ENCODE assay signal across 11 mouse cellular contexts in the genomic region with DNA sequence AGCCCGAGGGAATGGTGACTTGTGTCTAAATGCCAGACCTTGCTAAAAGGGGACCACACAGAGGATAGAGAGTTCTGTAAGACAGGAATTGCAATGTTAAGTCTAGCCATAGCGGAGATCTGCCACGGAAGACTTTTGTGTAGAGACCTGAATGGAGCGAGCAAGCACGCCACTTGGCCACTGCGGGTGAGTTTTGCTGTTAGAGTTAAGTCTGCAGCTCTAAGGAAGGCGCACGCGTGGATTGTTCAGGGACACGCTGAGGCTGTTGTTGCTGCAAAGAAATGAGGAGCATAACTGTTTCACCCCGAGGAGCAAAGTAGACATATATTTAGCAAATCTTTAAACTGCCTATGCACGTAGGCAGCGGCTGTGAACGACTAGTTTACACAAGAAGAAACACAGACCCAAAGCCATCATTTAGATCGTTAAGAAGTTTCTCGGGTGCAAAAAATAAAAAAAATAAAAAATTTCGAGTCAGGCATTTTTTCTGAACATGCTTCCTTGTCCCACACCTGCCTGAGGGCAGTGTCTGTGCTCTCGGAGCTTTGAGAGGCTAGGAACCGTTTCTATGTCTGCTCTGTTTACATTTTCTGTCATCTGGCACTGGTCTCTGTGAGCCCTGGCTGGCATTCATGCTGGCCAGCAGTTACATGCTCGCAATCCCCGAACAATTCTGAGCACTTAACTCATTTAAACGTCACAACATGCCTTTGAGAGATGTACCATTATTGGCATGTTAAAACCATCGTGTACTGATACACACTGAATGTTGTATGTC. TPM values are rescaled to one million over a fixed set of nuclear protein-coding genes. Genes with fewer than 3 reads are reported as not detected.
A peak's percentile ranks its signal among the peaks of the same experiment; 100 is the strongest.
DNase-seq lines count a peak whose midpoint lies in the region; ATAC-seq and TF ChIP-seq lines count a peak whose summit lies in the region.
"Had no signal": no experiment of that assay in that cellular context is flagged by ENCODE, and none has a peak within 500 bp of the region (broad histone marks: within the 10 kb centered on the region; RNA-seq: fewer than 3 reads in every experiment).

No protein-coding gene starts in this region.

- WGBS in liver, adult 2 months, result 56% methylated on average over 23 of the region's 23 CpGs

- peak; percentile 19 to 21 for DNase-seq in cerebellum, postnatal 25 days
- no peak for DNase-seq in cerebellum, adult 11-12 months
- peak; percentile 62 for DNase-seq in liver, adult 2 months (ENCODE audit: extremely low read depth, low read depth, low spot score)
- no peak for DNase-seq in liver
- peak; percentile 8 for DNase-seq in kidney, adult 9 months
- peak; percentile 18 for DNase-seq in lung, postnatal 25 days (ENCODE audit: low spot score)
- DNase-seq in adrenal gland, adult 8-10 months, result no peak
- DNase-seq: liver, embryonic 13.5 days had no signal

- no peak for ATAC-seq in cerebellum, adult (ENCODE audit: insufficient number of reproducible peaks, low FRiP score, low TSS enrichment)
- ATAC-seq: Patski had no signal

- peaks cover 2% of the 10 kb centered on the region; the same call in 1 of the 2 replicates for H3K4me1 ChIP-seq in liver, adult 2 months (ENCODE audit: control insufficient read depth, insufficient read depth, low read length)
- H3K4me1 ChIP-seq: hindbrain, embryonic 10.5 days; liver, embryonic 13.5 days had no signal

- no peak for TF ChIP-seq CTCF in liver, adult 2 months (IDR thresholded peaks at IDR 0.05; ENCODE audit: low read depth, low read length)

- no peaks in the 10 kb centered on the region for H3K36me3 ChIP-seq in liver, adult 2 months (ENCODE audit: control insufficient read depth, insufficient read depth, low read length)
- H3K36me3 ChIP-seq: hindbrain, embryonic 10.5 days; liver, embryonic 13.5 days had no signal

- no peaks in the 10 kb centered on the region for H3K79me2 ChIP-seq in liver, adult 2 months (ENCODE audit: control insufficient read depth, insufficient read depth, low read length)

- TF ChIP-seq POLR2A in liver, adult 2 months (IDR thresholded peaks at IDR 0.05; ENCODE audit: extremely low read depth, insufficient read depth, low read length), result no peak

- H3K27ac ChIP-seq in liver, adult 2 months (replicated peaks; ENCODE audit: insufficient read depth, low read depth, low read length), result no peak overlapping the region
- H3K27ac ChIP-seq: hindbrain, embryonic 10.5 days; liver, embryonic 13.5 days had no signal

- no peak overlapping the region for H3K9ac ChIP-seq in liver, adult 2 months (ENCODE audit: low read depth, low read length)
- H3K9ac ChIP-seq: liver, embryonic 13.5 days had no signal

- H3K27me3 ChIP-seq in liver, adult 2 months (ENCODE audit: control insufficient read depth, insufficient read depth, low read length), result no peaks in the 10 kb centered on the region
- H3K27me3 ChIP-seq: liver, embryonic 13.5 days; Patski had no signal

- no peak overlapping the region for H3K4me3 ChIP-seq in liver, adult 2 months (ENCODE audit: insufficient read depth, low read depth, low read length)
- H3K4me3 ChIP-seq: hindbrain, embryonic 10.5 days; liver, embryonic 13.5 days had no signal

RNA-seq across cellular contexts. Expression of gene Gsk3b, which starts 40.8 kb away (rescaled TPM):
- 11.8 and 13.4 TPM in 2 replicates for total RNA-seq in liver, adult 2 months (2014; rRNA removed)
- polyA plus RNA-seq in liver, adult 2 months (2012; rRNA removed), result 4.8 and 5.8 TPM in 2 replicates
- total RNA-seq in adrenal gland, adult 8-10 months (2022), result 10 to 100 TPM; 67.6 to 79.6 (median 72.0) TPM

Comparison
In these comparisons a context has a peak if more than half of its experiments do, and no peak if none do; other contexts are left out.
1. DNase-seq: peak in cerebellum, postnatal 25 days (2 of 2), liver, adult 2 months (single experiment), kidney, adult 9 months (single experiment) and lung, postnatal 25 days (single experiment); none in cerebellum, adult 11-12 months (single experiment), liver (single experiment) and adrenal gland, adult 8-10 months (single experiment).